Mouse (Mus musculus) spleen, adult 2 months (tissue): ENCODE measurements around the gene B4galnt3.

Experiments used
- CTCF ChIP-seq: fragments of 200-500 bp; IDR thresholded peaks from 2 replicates; pipeline ENCODE4 v1.5.1; 2011; ENCODE audit warnings: mild to moderate bottlenecking, inconsistent platforms; ENCODE audit not compliant: insufficient read depth, insufficient read length, insufficient replicate concordance; ENCODE audit errors: extremely low read depth
- POLR2A ChIP-seq: fragments of 200-500 bp; IDR thresholded peaks from 2 replicates; pipeline ENCODE4 v1.6.1; 2011; ENCODE audit warnings: low read depth, low read length, inconsistent platforms

DNA sequence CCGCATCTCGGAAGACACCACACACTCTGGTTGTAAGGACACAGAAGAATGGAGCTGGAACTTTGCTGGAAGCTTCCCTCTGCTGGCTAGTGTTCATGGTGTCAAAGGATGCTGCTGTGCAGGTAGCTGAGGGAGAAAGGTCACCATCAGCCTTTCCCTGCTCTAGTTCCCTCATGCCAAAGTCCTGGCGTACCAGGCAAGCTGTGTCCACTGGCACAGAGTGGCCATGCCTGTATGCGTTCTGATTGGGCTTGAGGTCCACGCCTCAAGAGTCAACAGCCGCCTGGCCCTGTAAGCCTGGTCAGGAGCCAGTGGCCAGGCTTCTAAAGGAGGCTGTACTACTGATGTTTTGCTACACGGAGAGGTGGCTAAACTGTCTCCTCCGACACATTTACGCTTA is 15.0 kb upstream of the B4galnt3 start:
- TF ChIP-seq CTCF (no peak), POLR2A (no peak)
